Mouse (Mus musculus): ENCODE results near the gene Traf3.

GRCm38 (mm10) chr12:111271406-111271805 is 105.2 kb downstream of the Traf3 start:
- TF ChIP-seq POLR2A (IDR thresholded peaks at IDR 0.05; ENCODE audit: low read depth, low read length) (no peak), CTCF (IDR thresholded peaks at IDR 0.05; ENCODE audit: extremely low read depth, insufficient read depth, insufficient read length, insufficient replicate concordance) (no peak)

All from spleen, adult 2 months (tissue).